Mouse (Mus musculus) urinary bladder, adult 2 months (tissue): ENCODE results near the gene Ulk2. TPM values are rescaled to one million over a fixed set of nuclear protein-coding genes. Genes with fewer than 3 reads are reported as not detected.

Experiments
- DNase-seq: peaks from one replicate; pipeline ENCODE4 v3.0.0; 2022; ENCODE audit warnings: low spot score
- polyA plus RNA-seq: library from polyadenylated mRNA; depleted of rRNA; stranded (reverse); fragments of >200 nt; gene quantifications from 2 replicates; pipeline ENCODE4 v1.2.3, GENCODE M21; 2012; rRNA removed

The Ulk2 gene
- polyA plus RNA-seq, 1 experiment, result 23.0 TPM

GRCm38 (mm10) chr11:61761584-61762407, 93.1 kb downstream of the Ulk2 start, which contains the start of gene Prpsap2:
Gene Prpsap2 (minus strand): TSS chr11:61762088.
- DNase-seq, result peak; percentile 92

GRCm38 (mm10) chr11:61760518-61760917, 94.4 kb downstream of the Ulk2 start:
- no peak for DNase-seq

GRCm38 (mm10) chr11:61757151-61757550, 97.7 kb downstream of the Ulk2 start:
- no peak for DNase-seq

- no peak for DNase-seq
Observed at GRCm38 (mm10) chr11:61751612-61752011, 103.3 kb downstream of the Ulk2 start.

- DNase-seq, result no peak
Observed at GRCm38 (mm10) chr11:61747161-61747560, 107.7 kb downstream of the Ulk2 start.

GRCm38 (mm10) chr11:61745781-61746180, 109.1 kb downstream of the Ulk2 start:
- no peak for DNase-seq

- DNase-seq, result no peak
Observed at GRCm38 (mm10) chr11:61744460-61744859, 110.4 kb downstream of the Ulk2 start.

- DNase-seq, result no peak
Observed at GRCm38 (mm10) chr11:61743768-61744167, 111.1 kb downstream of the Ulk2 start.

- no peak for DNase-seq
Observed at GRCm38 (mm10) chr11:61740500-61740899, 114.4 kb downstream of the Ulk2 start.

- no peak for DNase-seq
Observed at GRCm38 (mm10) chr11:61737290-61737689, 117.6 kb downstream of the Ulk2 start.

GRCm38 (mm10) chr11:61732672-61733071, 122.2 kb downstream of the Ulk2 start:
- DNase-seq, result no peak

- DNase-seq, result no peak
Observed at GRCm38 (mm10) chr11:61728037-61728436, 126.8 kb downstream of the Ulk2 start.

Other genes with a start within 250 kb of the Ulk2 start
- 5.5 and 6.2 TPM in 2 replicates for gene Grap, start 201.8 kb downstream of the Ulk2 start, polyA plus RNA-seq
- 6.2 and 6.5 TPM in 2 replicates for gene Fam83g, start 171.0 kb downstream of the Ulk2 start, polyA plus RNA-seq
- gene Slc5a10, start 134.2 kb downstream of the Ulk2 start, polyA plus RNA-seq, result 0.03 and 0.04 TPM in 2 replicates
- gene Prpsap2, start 93.0 kb downstream of the Ulk2 start, polyA plus RNA-seq, result 26.7 and 33.1 TPM in 2 replicates
- 17.9 and 18.5 TPM in 2 replicates for gene Akap10, start 75.2 kb upstream of the Ulk2 start, polyA plus RNA-seq
- gene Specc1, start 101.7 kb upstream of the Ulk2 start, polyA plus RNA-seq, result 8.7 and 10.3 TPM in 2 replicates